Mouse (Mus musculus) lung, postnatal 0 days (tissue): ENCODE results near the gene Wipf2.

Experiments
- CTCF ChIP-seq: IDR thresholded peaks from 2 replicates; pipeline ENCODE4 v1.5.1; 2016; ENCODE audit warnings: antibody characterized with exemption, mild to moderate bottlenecking
- EP300 ChIP-seq: IDR thresholded peaks from 2 replicates; pipeline ENCODE4 v1.6.1; 2016; ENCODE audit warnings: antibody characterized with exemption, mild to moderate bottlenecking, control low read depth

- TF ChIP-seq CTCF (no peak), EP300 (no peak)
Observed at GRCm38 (mm10) chr11:98829875-98830274, 33.6 kb upstream of the Wipf2 start.
